Mouse (Mus musculus) gastrocnemius, postnatal 14 days (tissue): Measurements from ENCODE around the gene Wnt16. TPM values are rescaled to one million over a fixed set of nuclear protein-coding genes. Genes with fewer than 3 reads are reported as not detected.
A peak's percentile ranks its signal among the peaks of the same experiment; 100 is the strongest.

Experiments used
- DNase-seq: peaks from one replicate; pipeline ENCODE4 v3.0.0; 2021; ENCODE audit warnings: mixed read lengths
- intact Hi-C: fragments of 180-260 bp; cut with DNase I; formaldehyde crosslinking; loops from one replicate; pipeline ENCODE4 v1.15.1; 2025; ENCODE audit warnings: low total_unique reads
- total RNA-seq, 2 experiments: library from RNA; stranded (reverse); gene quantifications; 2 replicates each; pipeline ENCODE4 v1.2.3; 2021

Gene Wnt16
- total RNA-seq, 2 experiments from 2014 or later = 1.4 to 2.1 TPM

- intact Hi-C loops = no loop called here
- DNase-seq = no peak
Observed at GRCm38 (mm10) chr6:22298059-22298458, 10.0 kb downstream of the Wnt16 start.

- intact Hi-C loops = loop anchor here (5.0 kb wide), 1 partner anchor 167 kb away; no protein-coding TSS in a partner anchor
- peak; percentile 72 for DNase-seq
Observed at GRCm38 (mm10) chr6:22325364-22326072, 37.5 kb downstream of the Wnt16 start.

GRCm38 (mm10) chr6:22326289-22326688, 38.3 kb downstream of the Wnt16 start:
- no peak for DNase-seq
- intact Hi-C loops = loop anchor here (5.0 kb wide), 1 partner anchor 166 kb away; no protein-coding TSS in a partner anchor

GRCm38 (mm10) chr6:22327091-22327490, 39.1 kb downstream of the Wnt16 start:
- no peak for DNase-seq
- intact Hi-C loops = loop anchor here (5.0 kb wide), 1 partner anchor 165 kb away; no protein-coding TSS in a partner anchor

GRCm38 (mm10) chr6:22327931-22328330, 39.9 kb downstream of the Wnt16 start:
- intact Hi-C loops = loop anchor here (5.0 kb wide), 1 partner anchor 164 kb away; no protein-coding TSS in a partner anchor
- DNase-seq = no peak

GRCm38 (mm10) chr6:22330169-22330960, 42.3 kb downstream of the Wnt16 start:
- intact Hi-C loops = no loop called here
- DNase-seq = no peak

GRCm38 (mm10) chr6:22332548-22332947, 44.5 kb downstream of the Wnt16 start:
- intact Hi-C loops = no loop called here
- no peak for DNase-seq

- intact Hi-C loops = no loop called here
Observed at GRCm38 (mm10) chr6:22339763-22340542, 51.9 kb downstream of the Wnt16 start.

GRCm38 (mm10) chr6:22340779-22341178, 52.8 kb downstream of the Wnt16 start:
- DNase-seq = no peak
- intact Hi-C loops = no loop called here

More at GRCm38 (mm10) chr6:22339763-22340542, 51.9 kb downstream of the Wnt16 start:
- no peak for DNase-seq

GRCm38 (mm10) chr6:22343292-22343691, 55.3 kb downstream of the Wnt16 start:
- DNase-seq = no peak
- intact Hi-C loops = no loop called here

GRCm38 (mm10) chr6:22343706-22344105, 55.7 kb downstream of the Wnt16 start:
- no peak for DNase-seq
- intact Hi-C loops = no loop called here

GRCm38 (mm10) chr6:22344443-22344842, 56.4 kb downstream of the Wnt16 start:
- intact Hi-C loops = no loop called here
- DNase-seq = no peak

GRCm38 (mm10) chr6:22347132-22347902, 59.3 kb downstream of the Wnt16 start:
- no peak for DNase-seq
- intact Hi-C loops = no loop called here

Other genes with a start within 250 kb of the Wnt16 start
- gene Fam3c, start 68.0 kb downstream of the Wnt16 start, total RNA-seq = 10 to 100 TPM; 21.8 to 23.9 TPM